Mouse (Mus musculus): ENCODE data around the gene Ppm1n.

- TF ChIP-seq GATA1 (IDR thresholded peaks at IDR 0.05; ENCODE audit: borderline replicate concordance, low read length) (no peak), CTCF (IDR thresholded peaks at IDR 0.05; ENCODE audit: low read depth, low read length) (no peak), TAL1 (conservative IDR thresholded peaks at IDR 0.05; ENCODE audit: low read depth, low read length) (no peak), POLR2AphosphoS5 (IDR thresholded peaks at IDR 0.05; ENCODE audit: insufficient replicate concordance, low read depth, low read length) (no peak), GATA2 (IDR thresholded peaks at IDR 0.05; ENCODE audit: borderline replicate concordance, low read depth, low read length) (no peak)
Measured at GRCm38 (mm10) chr7:19299194-19299593, 19.3 kb upstream of the Ppm1n start.
